Mouse (Mus musculus) embryo, embryonic 9.5 days (tissue): ENCODE measurements around the gene Barhl2.

Source experiments
- DNase-seq: peaks from one replicate; pipeline ENCODE4 v3.0.0-alpha.2; 2017; ENCODE audit errors: extremely low spot score

Barhl2 gene

GRCm38 (mm10) chr5:106455106-106455920 is 2.7 kb downstream of the Barhl2 start:
- DNase-seq: peak; percentile 39

GRCm38 (mm10) chr5:106454411-106455105 is 3.4 kb downstream of the Barhl2 start:
- peak; percentile 42 for DNase-seq

GRCm38 (mm10) chr5:106453886-106454321 is 4.1 kb downstream of the Barhl2 start:
- DNase-seq: no peak

- peak; percentile 59 for DNase-seq
Observed at GRCm38 (mm10) chr5:106453181-106453885, 4.6 kb downstream of the Barhl2 start.

GRCm38 (mm10) chr5:106452686-106453085 is 5.3 kb downstream of the Barhl2 start:
- peak; percentile 15 for DNase-seq

GRCm38 (mm10) chr5:106451681-106452440 is 6.1 kb downstream of the Barhl2 start:
- DNase-seq: peak; percentile 71

- peak; percentile 19 for DNase-seq
Observed at GRCm38 (mm10) chr5:106450426-106451160, 7.4 kb downstream of the Barhl2 start.

- DNase-seq: peak; percentile 17
Observed at GRCm38 (mm10) chr5:106449720-106450425, 8.1 kb downstream of the Barhl2 start.

- DNase-seq: peak; percentile 56
Observed at GRCm38 (mm10) chr5:106448798-106449125, 9.2 kb downstream of the Barhl2 start.

- peak; percentile 40 for DNase-seq
Observed at GRCm38 (mm10) chr5:106447951-106448797, 9.8 kb downstream of the Barhl2 start.

GRCm38 (mm10) chr5:106447091-106447820 is 10.7 kb downstream of the Barhl2 start:
- DNase-seq: peak; percentile 20

GRCm38 (mm10) chr5:106446593-106446992 is 11.4 kb downstream of the Barhl2 start:
- DNase-seq: peak; percentile 48

GRCm38 (mm10) chr5:106445681-106446080 is 12.3 kb downstream of the Barhl2 start:
- no peak for DNase-seq

- DNase-seq: no peak
Observed at GRCm38 (mm10) chr5:106438916-106439315, 19.1 kb downstream of the Barhl2 start.

GRCm38 (mm10) chr5:106426069-106426468 is 31.9 kb downstream of the Barhl2 start:
- DNase-seq: no peak

GRCm38 (mm10) chr5:106420871-106421270 is 37.1 kb downstream of the Barhl2 start:
- no peak for DNase-seq

GRCm38 (mm10) chr5:106420370-106420769 is 37.6 kb downstream of the Barhl2 start:
- no peak for DNase-seq

- peak; percentile 39 for DNase-seq
Observed at GRCm38 (mm10) chr5:106417210-106417609, 40.8 kb downstream of the Barhl2 start.

- DNase-seq: no peak
Observed at GRCm38 (mm10) chr5:106416550-106416949, 41.4 kb downstream of the Barhl2 start.
